Mouse (Mus musculus) stomach, postnatal 0 days (tissue): ENCODE measurements around the gene 4930524J08Rik. TPM values are rescaled to one million over a fixed set of nuclear protein-coding genes. Genes with fewer than 3 reads are reported as not detected.

Experiments used
- ATAC-seq: fragments of 200-750 bp; cut with Nextera tagmentation; 2 replicates; pipeline ENCODE4 v1.8.0; 2017; ENCODE audit not compliant: low FRiP score, low TSS enrichment
- DNase-seq: peaks from one replicate; pipeline ENCODE4 v3.0.0-alpha.2; 2016; ENCODE audit warnings: low spot score
- H3K27ac ChIP-seq: fragments of 300-500 bp; sonication (generic); replicated peaks from 2 replicates; pipeline ENCODE4 v1.5.1; 2014; ENCODE audit warnings: mild to moderate bottlenecking, control low read depth
- H3K27me3 ChIP-seq: fragments of 300-500 bp; sonication (generic); 2 replicates; pipeline ENCODE4 v1.6.1; 2014; ENCODE audit warnings: low read length; ENCODE audit not compliant: control insufficient read depth, insufficient read depth
- H3K36me3 ChIP-seq: fragments of 300-500 bp; sonication (generic); 2 replicates; pipeline ENCODE4 v1.6.1; 2014; ENCODE audit warnings: low read length, mixed read lengths; ENCODE audit not compliant: control insufficient read depth, insufficient read depth
- H3K4me1 ChIP-seq: fragments of 300-500 bp; sonication (generic); replicated peaks from 2 replicates; pipeline ENCODE4 v1.6.1; 2014; ENCODE audit warnings: antibody characterized with exemption; ENCODE audit not compliant: control insufficient read depth, insufficient read depth
- H3K4me2 ChIP-seq: fragments of 300-500 bp; sonication (generic); replicated peaks from 2 replicates; pipeline ENCODE4 v1.6.1; 2014; ENCODE audit warnings: low read depth, mild to moderate bottlenecking, control low read depth, moderate library complexity
- H3K4me3 ChIP-seq: fragments of 300-500 bp; sonication (generic); 2 replicates; pipeline ENCODE4 v1.5.1; 2014; ENCODE audit warnings: low read depth, low read length, control low read depth
- H3K9ac ChIP-seq: fragments of 300-500 bp; sonication (generic); 2 replicates; pipeline ENCODE4 v1.6.1; 2014; ENCODE audit warnings: mild to moderate bottlenecking, low read length, control low read depth, mixed read lengths
- H3K9me3 ChIP-seq: fragments of 300-500 bp; sonication (generic); 2 replicates; pipeline ENCODE4 v1.6.1; 2016; ENCODE audit warnings: low read length; ENCODE audit not compliant: control insufficient read depth
- CTCF ChIP-seq: IDR thresholded peaks from 2 replicates; pipeline ENCODE4 v1.5.1; 2016; ENCODE audit warnings: antibody characterized with exemption, low read depth, mild to moderate bottlenecking, moderate library complexity
- EP300 ChIP-seq: optimal IDR thresholded peaks from 2 replicates; pipeline ENCODE3; 2016; ENCODE audit warnings: antibody characterized with exemption
- WGBS: fragments of 180-500 bp; shearing (Covaris S2); extraction: QIAGEN DNeasy Blood & Tissue Kit; methylation state at CpG from one replicate; pipeline ENCODE4 v1.1.7; 2014; 5-methylcytosine and 5-hydroxymethylcytosine counted together
- polyA plus RNA-seq: library from polyadenylated mRNA; unstranded; fragments of >200 nt; fragmentation: Nextera tagmentation; extraction: Ambion mirVana; gene quantifications from 2 replicates; pipeline ENCODE4 v1.2.1, GENCODE M21; 2015

Gene 4930524J08Rik
- polyA plus RNA-seq, 1 experiment from 2014 or later, result 2.6 TPM

DNA sequence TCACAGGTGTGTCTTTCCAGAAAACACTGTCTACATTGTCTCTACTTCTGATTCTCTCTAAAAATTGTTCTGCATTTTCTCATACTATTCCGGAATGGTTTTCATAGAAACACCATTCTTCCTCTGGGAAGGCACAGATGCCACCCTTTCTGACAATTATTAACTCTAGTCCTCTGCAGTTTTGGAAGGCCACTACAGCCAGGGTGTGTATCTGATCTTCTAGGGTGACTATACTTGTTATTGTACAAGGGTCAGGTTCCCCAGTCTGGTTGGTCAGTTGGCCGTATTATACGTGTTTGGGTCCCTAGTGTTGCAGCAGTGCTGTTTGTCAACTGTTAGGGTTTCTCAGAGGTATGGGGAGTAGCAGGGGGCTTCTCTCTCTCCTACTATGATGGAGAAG lies 15.8 kb downstream of the 4930524J08Rik start:
- TF ChIP-seq CTCF (no peak), EP300 (no peak)
- no peak for DNase-seq
- H3K27me3 ChIP-seq, result no peaks in the 10 kb centered on the region
- H3K27ac ChIP-seq, result no peak overlapping the region
- no peak for ATAC-seq
- H3K9me3 ChIP-seq, result no peaks in the 10 kb centered on the region
- no peak overlapping the region for H3K9ac ChIP-seq
- no peaks in the 10 kb centered on the region for H3K4me1 ChIP-seq
- no peak overlapping the region for H3K4me2 ChIP-seq
- no peaks in the 10 kb centered on the region for H3K36me3 ChIP-seq
- WGBS, result 86% methylated on average over 3 of the region's 3 CpGs
- H3K4me3 ChIP-seq, result no peak overlapping the region

DNA sequence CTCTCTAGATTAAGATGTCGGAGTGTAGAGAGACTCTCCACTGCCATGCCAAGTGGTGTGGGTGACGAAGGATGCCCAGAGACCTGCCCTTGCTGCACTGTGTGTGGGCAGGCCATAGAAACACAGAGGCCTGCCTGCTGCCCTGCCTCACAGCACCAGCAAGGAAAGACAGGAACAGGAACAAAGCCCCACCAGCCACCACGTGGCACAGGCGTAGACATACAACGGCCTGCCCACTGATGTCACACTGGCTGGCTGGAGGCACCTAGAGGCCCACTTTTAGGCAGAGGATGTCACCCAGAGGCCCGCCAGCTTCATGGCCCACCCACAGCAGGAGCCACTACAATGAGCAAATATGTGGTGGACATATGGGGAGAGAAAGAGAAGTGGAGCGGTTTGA lies 21.2 kb downstream of the 4930524J08Rik start:
- TF ChIP-seq EP300 (no peak), CTCF (no peak)
- peak; percentile 15; the same call in 1 of the 2 replicates for ATAC-seq

DNA sequence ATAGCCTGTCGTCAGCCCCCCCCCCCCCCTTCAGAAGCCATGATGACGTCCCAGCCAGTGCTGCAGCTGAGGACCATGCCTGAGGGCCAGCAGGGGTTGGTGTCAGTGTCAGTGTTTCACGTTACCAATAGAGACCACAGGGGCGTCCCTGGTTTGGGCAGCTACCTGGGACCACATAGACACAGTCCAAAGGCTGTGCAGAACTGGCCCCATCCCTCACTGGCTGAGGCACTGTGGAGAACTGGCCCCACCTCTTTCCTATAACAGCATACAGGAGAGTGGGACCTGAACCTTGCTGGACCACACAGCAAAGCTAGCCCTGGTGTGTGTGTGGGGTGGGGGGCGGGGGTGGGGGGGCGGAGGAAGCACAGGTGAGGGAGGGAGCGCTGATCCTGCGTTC lies 21.6 kb downstream of the 4930524J08Rik start:
- no peak overlapping the region for H3K4me2 ChIP-seq
- ATAC-seq (peak; percentile 10; the same call in 1 of the 2 replicates), DNase-seq (no peak)
- no peaks in the 10 kb centered on the region for H3K36me3 ChIP-seq
- 49% methylated on average over 8 of the region's 8 CpGs for WGBS
- H3K27ac ChIP-seq, result no peak overlapping the region
- TF ChIP-seq EP300, result no peak
- no peak for TF ChIP-seq CTCF
- H3K9me3 ChIP-seq, result no peaks in the 10 kb centered on the region
- no peaks in the 10 kb centered on the region; the same call in 1 of the 2 replicates for H3K4me1 ChIP-seq
- H3K4me3 ChIP-seq, result no peak overlapping the region
- H3K9ac ChIP-seq, result no peak overlapping the region
- H3K27me3 ChIP-seq, result no peaks in the 10 kb centered on the region

More for the DNA sequence above, 21.2 kb downstream of the 4930524J08Rik start:
- no peaks in the 10 kb centered on the region for H3K9me3 ChIP-seq
- 79% methylated on average over 7 of the region's 7 CpGs for WGBS
- H3K27ac ChIP-seq, result no peak overlapping the region
- H3K4me1 ChIP-seq, result no peaks in the 10 kb centered on the region; the same call in 1 of the 2 replicates
- H3K4me2 ChIP-seq, result no peak overlapping the region
- no peak overlapping the region for H3K4me3 ChIP-seq
- H3K36me3 ChIP-seq, result no peaks in the 10 kb centered on the region
- H3K9ac ChIP-seq, result no peak overlapping the region
- H3K27me3 ChIP-seq, result no peaks in the 10 kb centered on the region
- no peak for DNase-seq

DNA sequence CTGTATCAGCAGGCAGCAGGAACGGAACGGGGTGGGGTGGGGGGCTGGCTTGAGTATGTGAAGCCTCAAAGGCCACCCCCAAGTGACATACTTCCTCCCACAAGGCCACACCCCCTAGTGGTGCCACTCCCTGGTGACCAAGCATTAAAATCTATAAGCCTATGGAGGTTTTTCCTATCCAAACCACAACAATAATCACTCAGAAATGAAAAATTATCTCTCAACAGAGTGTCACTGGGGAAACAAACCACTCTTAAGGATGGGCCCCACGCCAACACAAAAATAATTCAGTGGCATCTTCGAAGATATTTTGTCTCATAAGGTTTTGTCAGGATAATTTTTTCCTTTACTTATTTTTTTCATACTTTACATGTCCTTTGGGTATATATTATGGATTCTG lies 25.0 kb downstream of the 4930524J08Rik start:
- Histone ChIP-seq H3K9ac (no peak overlapping the region), H3K4me1 (no peaks in the 10 kb centered on the region; the same call in 1 of the 2 replicates), H3K27me3 (no peaks in the 10 kb centered on the region), H3K27ac (no peak overlapping the region), H3K36me3 (no peaks in the 10 kb centered on the region), H3K4me3 (no peak overlapping the region), H3K4me2 (no peak overlapping the region), H3K9me3 (no peaks in the 10 kb centered on the region)
- DNase-seq (no peak), ATAC-seq (no peak)
- TF ChIP-seq CTCF, result no peak
- TF ChIP-seq EP300, result no peak
- 84% methylated on average over 4 of the region's 4 CpGs for WGBS

DNA sequence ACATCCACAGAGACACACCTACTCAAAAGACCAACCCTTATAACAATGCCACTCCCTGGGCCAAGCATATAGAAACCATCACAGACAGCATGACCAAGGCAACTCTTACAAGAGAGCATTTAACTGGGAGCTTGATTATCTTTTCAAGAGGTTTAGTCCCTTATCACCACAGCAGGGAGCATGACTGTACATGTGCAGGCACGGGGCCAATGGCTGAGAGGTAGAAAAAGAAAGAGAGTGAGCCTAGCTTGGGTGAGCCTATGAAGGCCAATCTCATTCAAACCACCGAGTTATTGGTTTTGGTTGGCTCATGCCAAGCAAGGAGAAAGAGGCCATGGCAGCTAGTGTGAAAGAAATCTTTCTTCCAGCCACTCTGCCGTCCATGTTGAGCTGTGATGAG lies 26.6 kb downstream of the 4930524J08Rik start:
- Histone ChIP-seq H3K9me3 (no peaks in the 10 kb centered on the region), H3K4me1 (no peaks in the 10 kb centered on the region; the same call in 1 of the 2 replicates), H3K4me2 (no peak overlapping the region; the same call in 1 of the 2 replicates), H3K27ac (peak overlapping the region; percentile 91), H3K9ac (no peak overlapping the region), H3K36me3 (no peaks in the 10 kb centered on the region), H3K27me3 (no peaks in the 10 kb centered on the region), H3K4me3 (no peak overlapping the region)
- DNase-seq, result peak; percentile 82
- WGBS, result 34% methylated on average over 3 of the region's 3 CpGs
- peak; percentile 73 for ATAC-seq
- TF ChIP-seq CTCF (no peak), EP300 (no peak)

DNA sequence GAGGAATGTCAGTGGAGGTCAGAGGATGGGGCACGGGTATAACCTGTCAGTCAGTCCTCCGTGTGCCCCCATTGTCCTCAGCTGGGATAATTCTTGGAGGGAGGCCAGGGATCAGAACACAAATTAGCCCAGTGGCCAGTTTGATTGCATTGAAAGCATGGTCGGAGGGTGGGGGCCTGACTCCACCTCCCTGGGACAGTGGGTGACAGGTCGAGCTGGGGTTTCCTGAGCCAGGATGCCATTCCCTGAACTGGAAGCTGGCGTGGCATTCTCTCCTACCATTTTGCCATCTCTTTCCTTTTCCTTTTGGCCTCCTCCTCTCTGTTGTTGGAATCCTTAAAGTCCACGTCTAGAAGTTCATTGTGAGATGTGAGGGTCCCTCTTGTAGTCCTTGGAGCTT lies 27.0 kb downstream of the 4930524J08Rik start:
- peak; percentile 36 for ATAC-seq
- 56% methylated on average over 6 of the region's 6 CpGs for WGBS

More for the DNA sequence above, 27.0 kb downstream of the 4930524J08Rik start:
- H3K36me3 ChIP-seq, result no peaks in the 10 kb centered on the region
- H3K9me3 ChIP-seq, result no peaks in the 10 kb centered on the region
- no peak overlapping the region for H3K4me3 ChIP-seq
- peak overlapping the region; percentile 91 for H3K27ac ChIP-seq
- no peak for TF ChIP-seq CTCF
- peak; percentile 60 for DNase-seq
- H3K4me1 ChIP-seq, result no peaks in the 10 kb centered on the region; the same call in 1 of the 2 replicates
- no peak overlapping the region; the same call in 1 of the 2 replicates for H3K4me2 ChIP-seq
- no peaks in the 10 kb centered on the region for H3K27me3 ChIP-seq
- H3K9ac ChIP-seq, result no peak overlapping the region
